Comparison of ENCODE assay signal across 9 mouse cellular contexts in genomic region chr3:126402836-126403235, GRCm38 (mm10). TPM values are rescaled to one million over a fixed set of nuclear protein-coding genes. Genes with fewer than 3 reads are reported as not detected.
DNase-seq lines count a peak whose midpoint lies in the region; ATAC-seq and TF ChIP-seq lines count a peak whose summit lies in the region.
"Had no signal": no experiment of that assay in that cellular context is flagged by ENCODE, and none has a peak within 500 bp of the region (broad histone marks: within the 10 kb centered on the region; RNA-seq: fewer than 3 reads in every experiment).

No protein-coding gene starts in this region.

- peaks cover 9% of the 10 kb centered on the region; the same call in 1 of the 2 replicates for H3K9me3 ChIP-seq in G1E (replicated peaks)
- no peaks in the 10 kb centered on the region for H3K9me3 ChIP-seq in forebrain, embryonic 11.5 days (ENCODE audit: control insufficient read depth, low read length)
- H3K9me3 ChIP-seq in hindbrain, embryonic 10.5 days, result no peaks in the 10 kb centered on the region
- no peaks in the 10 kb centered on the region for H3K9me3 ChIP-seq in lung, embryonic 15.5 days

- TF ChIP-seq POLR2A in brain, embryonic 14.5 days (IDR thresholded peaks at IDR 0.05; ENCODE audit: borderline replicate concordance, extremely low read depth, insufficient read depth, insufficient read length, poor library complexity, severe bottlenecking), result no peak

- no peaks in the 10 kb centered on the region for H3K4me1 ChIP-seq in G1E (ENCODE audit: insufficient read depth, low read depth, low read length)
- H3K4me1 ChIP-seq in forebrain, embryonic 11.5 days (replicated peaks; ENCODE audit: control insufficient read depth, insufficient read depth, low read length), result no peaks in the 10 kb centered on the region
- no peaks in the 10 kb centered on the region for H3K4me1 ChIP-seq in hindbrain, embryonic 10.5 days (replicated peaks)
- no peaks in the 10 kb centered on the region for H3K4me1 ChIP-seq in lung, embryonic 15.5 days

- no peak overlapping the region for H3K9ac ChIP-seq in forebrain, embryonic 11.5 days (ENCODE audit: low read length)
- H3K9ac ChIP-seq in lung, embryonic 15.5 days, result no peak overlapping the region

- no peak overlapping the region for H3K4me2 ChIP-seq in forebrain, embryonic 11.5 days (ENCODE audit: low read depth, low read length, severe bottlenecking)
- H3K4me2 ChIP-seq in lung, embryonic 15.5 days, result no peak overlapping the region

- no peak for DNase-seq in G1E (ENCODE audit: low spot score)
- peak; percentile 82 for DNase-seq in brain, embryonic 14.5 days (ENCODE audit: low read depth)
- peak; percentile 77 for DNase-seq in forebrain, embryonic 11.5 days (ENCODE audit: low spot score)
- DNase-seq in hindbrain, embryonic 10.5 days (ENCODE audit: low spot score), result peak; percentile 66
- peak; percentile 84 for DNase-seq in layer of hippocampus, adult 11-12 months (ENCODE audit: low spot score)
- DNase-seq in retina, postnatal 7 days (ENCODE audit: low read depth, low spot score), result peak; percentile 52
- DNase-seq in urinary bladder, postnatal 25 days (ENCODE audit: low spot score), result peak; percentile 78

- H3K36me3 ChIP-seq in G1E (replicated peaks), result no peaks in the 10 kb centered on the region
- no peaks in the 10 kb centered on the region for H3K36me3 ChIP-seq in forebrain, embryonic 11.5 days (ENCODE audit: control insufficient read depth, insufficient read depth, low read length)
- H3K36me3 ChIP-seq in hindbrain, embryonic 10.5 days, result no peaks in the 10 kb centered on the region
- H3K36me3 ChIP-seq in lung, embryonic 15.5 days, result no peaks in the 10 kb centered on the region

- 37% methylated on average over 3 of the region's 3 CpGs for WGBS in forebrain, embryonic 11.5 days
- WGBS in hindbrain, embryonic 10.5 days, result 31% methylated on average over 3 of the region's 3 CpGs
- WGBS in lung, embryonic 15.5 days, result 21% methylated on average over 3 of the region's 3 CpGs

- H3K4me3 ChIP-seq in G1E (ENCODE audit: low read depth, low read length), result no peak overlapping the region
- H3K4me3 ChIP-seq in forebrain, embryonic 11.5 days (ENCODE audit: low read depth, low read length), result no peak overlapping the region
- H3K4me3 ChIP-seq in hindbrain, embryonic 10.5 days, result no peak overlapping the region
- no peak overlapping the region for H3K4me3 ChIP-seq in lung, embryonic 15.5 days

- peak; percentile 34; the same call in 1 of the 2 replicates for TF ChIP-seq CTCF in G1E (IDR thresholded peaks at IDR 0.05; ENCODE audit: low read depth, low read length)
- peak; percentile 70; the same call in 1 of the 2 replicates for TF ChIP-seq CTCF in brain, embryonic 14.5 days (IDR thresholded peaks at IDR 0.05; ENCODE audit: borderline replicate concordance, extremely low read depth, insufficient read depth, insufficient read length)

- ATAC-seq in G1E (ENCODE audit: extremely low read depth, insufficient number of reproducible peaks, low FRiP score, poor library complexity, severe bottlenecking), result no peak
- ATAC-seq in forebrain, embryonic 11.5 days (replicated peaks; ENCODE audit: low FRiP score), result peak; percentile 82
- ATAC-seq in lung, embryonic 15.5 days (ENCODE audit: borderline replicate concordance, extremely low read depth, low FRiP score, low TSS enrichment), result 0 out of 2 replicates have a peak, but pooled peaks have one; percentile 42

- H3K27ac ChIP-seq in forebrain, embryonic 11.5 days (ENCODE audit: low read depth, low read length), result no peak overlapping the region
- H3K27ac ChIP-seq in hindbrain, embryonic 10.5 days, result no peak overlapping the region
- H3K27ac ChIP-seq in lung, embryonic 15.5 days, result no peak overlapping the region

- no peaks in the 10 kb centered on the region for H3K27me3 ChIP-seq in G1E (ENCODE audit: insufficient read depth, low read length)
- no peaks in the 10 kb centered on the region for H3K27me3 ChIP-seq in forebrain, embryonic 11.5 days (ENCODE audit: control insufficient read depth, insufficient read depth, low read length)
- no peaks in the 10 kb centered on the region for H3K27me3 ChIP-seq in hindbrain, embryonic 10.5 days (ENCODE audit: insufficient read depth, poor library complexity, severe bottlenecking)
- H3K27me3 ChIP-seq in lung, embryonic 15.5 days, result no peaks in the 10 kb centered on the region

RNA-seq across cellular contexts. Expression of gene Arsj, which starts 39.4 kb away (rescaled TPM):
- not detected in 2 replicates for total RNA-seq in G1E (2014; fragmentation: Nextera tagmentation)
- total RNA-seq in G1E (2017), result 0.11 TPM in 1 of 2 replicates, not detected in the other
- not detected in 2 replicates for polyA plus RNA-seq in G1E (2012)
- polyA plus RNA-seq in brain, embryonic 14.5 days (2012; rRNA removed), result 0.18 and 0.25 TPM in 2 replicates
- 0.15 and 0.20 TPM in 2 replicates for polyA plus RNA-seq in forebrain, embryonic 11.5 days (2014; fragmentation: Nextera tagmentation; extraction: Ambion mirVana)
- 0.16 and 0.27 TPM in 2 replicates for polyA plus RNA-seq in hindbrain, embryonic 10.5 days (2016; fragmentation: Nextera tagmentation; extraction: Ambion mirVana)
- 0.81 and 1.0 TPM in 2 replicates for polyA plus RNA-seq in lung, embryonic 15.5 days (2015; fragmentation: Nextera tagmentation; extraction: Ambion mirVana)
- polyA plus RNA-seq: testis, adult 2 months had no signal
